Mouse (Mus musculus): ENCODE measurements at regions not wholly inside any gene's neighbourhood (a gene's known extent, or its start where the extent isn't known, plus 50 kb on each side); places are given as distances from the start of the nearest gene placed in this dataset.

DNA sequence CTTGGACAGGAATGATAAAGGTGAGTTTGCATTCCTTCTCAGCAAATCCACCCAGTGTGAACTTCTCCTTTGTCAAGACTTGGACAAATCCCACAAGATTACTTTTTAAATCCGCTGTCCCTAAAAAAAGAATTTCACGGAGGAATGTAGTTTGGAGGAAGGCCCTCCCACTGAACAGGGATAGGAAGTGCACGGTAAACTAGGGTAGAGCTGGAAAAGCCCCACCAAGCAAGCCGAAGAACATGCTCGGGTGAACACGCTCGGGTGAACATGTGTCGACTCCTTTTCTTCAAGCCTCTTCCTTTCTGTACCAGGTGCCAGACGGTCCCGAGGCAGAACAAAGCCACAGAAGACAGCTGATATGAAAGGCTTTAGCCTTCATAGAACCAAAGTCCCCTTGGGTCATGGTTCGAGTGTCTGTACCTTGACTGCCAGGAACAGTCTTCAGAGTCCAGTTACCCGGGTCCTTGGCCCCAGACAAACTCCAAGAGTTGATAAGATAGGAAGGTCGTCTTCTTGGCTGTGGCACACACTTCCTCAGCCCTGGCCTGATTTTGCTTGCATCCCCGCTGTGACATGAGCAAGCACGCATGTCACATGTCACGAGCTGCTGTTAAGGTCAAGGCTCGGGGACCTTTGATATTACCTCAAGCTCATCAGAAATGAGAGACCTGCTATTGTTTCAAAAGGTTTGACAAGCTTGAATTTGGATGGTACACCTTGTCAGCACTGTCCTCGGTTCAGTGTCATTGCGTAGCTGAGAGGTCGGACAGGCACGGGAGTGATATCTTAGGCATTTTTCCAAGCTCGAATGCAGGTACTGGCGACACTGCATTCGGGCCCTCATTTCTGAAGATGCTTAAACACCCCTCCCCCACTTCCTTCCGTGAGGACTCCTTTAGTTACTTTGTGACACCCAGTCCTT is 51.5 kb upstream of the Ryk start:
- H3K4me3 ChIP-seq (replicated peaks; ENCODE audit: control insufficient read depth, low read depth, low read length) = no peak overlapping the region
- peaks cover 3% of the 10 kb centered on the region for H3K4me1 ChIP-seq (ENCODE audit: control insufficient read depth, insufficient read depth, low read length)
- no peak overlapping the region for H3K27ac ChIP-seq (ENCODE audit: control insufficient read depth, insufficient read depth, low read depth, low read length, poor library complexity)
- no peak for TF ChIP-seq CTCF (IDR thresholded peaks at IDR 0.05; ENCODE audit: control insufficient read depth, insufficient read depth, low read length)
- TF ChIP-seq POLR2A (IDR thresholded peaks at IDR 0.05; ENCODE audit: borderline replicate concordance, control insufficient read depth, low read depth, low read length) = no peak
- 67% methylated on average over 25 of the region's 25 CpGs for WGBS

DNA sequence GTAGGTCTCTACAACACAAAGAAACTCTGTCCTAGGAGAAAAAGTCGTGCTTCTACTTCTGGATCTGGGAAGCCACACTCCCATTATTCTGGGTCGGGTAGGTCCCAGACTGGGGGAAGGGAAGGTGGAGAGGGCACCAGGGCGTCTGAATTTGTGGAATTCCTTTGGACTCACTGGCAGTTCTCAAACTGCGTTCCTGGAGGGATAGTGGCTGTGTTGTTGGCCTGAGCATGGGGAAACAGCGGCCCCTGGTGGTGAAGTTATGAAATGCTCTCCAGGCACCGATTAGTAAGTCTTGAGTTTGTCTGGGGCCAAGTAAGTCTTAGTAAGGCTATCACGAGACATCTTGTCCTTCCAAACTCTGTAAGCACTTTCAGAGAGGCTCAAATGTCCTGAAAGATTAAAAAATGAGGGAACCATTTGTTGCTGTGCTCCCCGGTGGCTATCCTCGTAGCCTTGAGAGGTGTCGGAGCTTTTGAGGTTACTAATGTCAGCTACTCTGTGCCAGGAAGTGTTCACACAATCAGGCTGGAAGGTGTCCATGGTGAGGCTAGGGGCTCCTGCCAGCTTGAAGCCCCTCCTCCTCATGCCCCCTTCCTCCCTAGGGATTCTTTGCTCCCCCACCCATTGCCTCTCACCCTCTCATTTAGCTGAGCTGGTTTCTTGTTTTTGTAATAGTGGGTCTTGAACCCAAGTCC is 50.2 kb upstream of the Ryk start:
- 12% methylated on average over 10 of the region's 10 CpGs for WGBS
- TF ChIP-seq CTCF (IDR thresholded peaks at IDR 0.05; ENCODE audit: control insufficient read depth, insufficient read depth, low read length) = peak; percentile 80
- no peak for TF ChIP-seq POLR2A (IDR thresholded peaks at IDR 0.05; ENCODE audit: borderline replicate concordance, control insufficient read depth, low read depth, low read length)
- H3K27ac ChIP-seq (ENCODE audit: control insufficient read depth, insufficient read depth, low read depth, low read length, poor library complexity) = no peak overlapping the region

More for the DNA sequence above, 50.2 kb upstream of the Ryk start:
- no peak overlapping the region for H3K4me3 ChIP-seq (replicated peaks; ENCODE audit: control insufficient read depth, low read depth, low read length)
- H3K4me1 ChIP-seq (ENCODE audit: control insufficient read depth, insufficient read depth, low read length) = no peaks in the 10 kb centered on the region; the same call in 1 of the 2 replicates
